Mouse (Mus musculus): ENCODE data around the gene Nid1.

GRCm38 (mm10) chr13:13474991-13475390 is 37.6 kb downstream of the Nid1 start:
- TF ChIP-seq CTCF (IDR thresholded peaks at IDR 0.05; ENCODE audit: low read depth) = no peak
- TF ChIP-seq EP300 (IDR thresholded peaks at IDR 0.05; ENCODE audit: low read depth) = no peak

Data from liver, embryonic 14.5 days (tissue).